Mouse (Mus musculus) limb, embryonic 10.5 days (tissue): ENCODE results near the gene Fut7. TPM values are rescaled to one million over a fixed set of nuclear protein-coding genes. Genes with fewer than 3 reads are reported as not detected.
A peak's percentile ranks its signal among the peaks of the same experiment; 100 is the strongest.

Source experiments
- DNase-seq: peaks from one replicate; pipeline ENCODE4 v3.0.0-alpha.2; 2017; ENCODE audit warnings: low spot score
- H3K27ac ChIP-seq: fragments of 300-500 bp; sonication (generic); 2 replicates; pipeline ENCODE4 v1.5.1; 2016; ENCODE audit warnings: mild to moderate bottlenecking
- H3K27me3 ChIP-seq: fragments of 300-500 bp; sonication (generic); 2 replicates; pipeline ENCODE4 v1.6.1; 2016; ENCODE audit warnings: low read depth, mild to moderate bottlenecking; ENCODE audit not compliant: poor library complexity, severe bottlenecking
- H3K36me3 ChIP-seq: fragments of 300-500 bp; sonication (generic); 2 replicates; pipeline ENCODE4 v1.6.1; 2016; ENCODE audit warnings: mild to moderate bottlenecking, moderate library complexity
- H3K4me1 ChIP-seq: fragments of 300-500 bp; sonication (generic); 2 replicates; pipeline ENCODE4 v1.6.1; 2016
- H3K4me3 ChIP-seq: fragments of 300-500 bp; sonication (generic); 2 replicates; pipeline ENCODE4 v1.5.1; 2016; ENCODE audit warnings: mild to moderate bottlenecking, moderate library complexity
- H3K9me3 ChIP-seq: fragments of 300-500 bp; sonication (generic); replicated peaks from 2 replicates; pipeline ENCODE4 v1.6.1; 2016; ENCODE audit warnings: mild to moderate bottlenecking
- WGBS: fragments of 180-500 bp; shearing (Covaris S2); methylation state at CpG from one replicate; pipeline ENCODE4 v1.1.7; 2016; 5-methylcytosine and 5-hydroxymethylcytosine counted together
- polyA plus RNA-seq: library from polyadenylated mRNA; unstranded; fragments of >200 nt; fragmentation: Nextera tagmentation; extraction: Ambion mirVana; gene quantifications from 2 replicates; pipeline ENCODE4 v1.2.1, GENCODE M21; 2016

The Fut7 gene
- not detected in 2 replicates for polyA plus RNA-seq

DNA sequence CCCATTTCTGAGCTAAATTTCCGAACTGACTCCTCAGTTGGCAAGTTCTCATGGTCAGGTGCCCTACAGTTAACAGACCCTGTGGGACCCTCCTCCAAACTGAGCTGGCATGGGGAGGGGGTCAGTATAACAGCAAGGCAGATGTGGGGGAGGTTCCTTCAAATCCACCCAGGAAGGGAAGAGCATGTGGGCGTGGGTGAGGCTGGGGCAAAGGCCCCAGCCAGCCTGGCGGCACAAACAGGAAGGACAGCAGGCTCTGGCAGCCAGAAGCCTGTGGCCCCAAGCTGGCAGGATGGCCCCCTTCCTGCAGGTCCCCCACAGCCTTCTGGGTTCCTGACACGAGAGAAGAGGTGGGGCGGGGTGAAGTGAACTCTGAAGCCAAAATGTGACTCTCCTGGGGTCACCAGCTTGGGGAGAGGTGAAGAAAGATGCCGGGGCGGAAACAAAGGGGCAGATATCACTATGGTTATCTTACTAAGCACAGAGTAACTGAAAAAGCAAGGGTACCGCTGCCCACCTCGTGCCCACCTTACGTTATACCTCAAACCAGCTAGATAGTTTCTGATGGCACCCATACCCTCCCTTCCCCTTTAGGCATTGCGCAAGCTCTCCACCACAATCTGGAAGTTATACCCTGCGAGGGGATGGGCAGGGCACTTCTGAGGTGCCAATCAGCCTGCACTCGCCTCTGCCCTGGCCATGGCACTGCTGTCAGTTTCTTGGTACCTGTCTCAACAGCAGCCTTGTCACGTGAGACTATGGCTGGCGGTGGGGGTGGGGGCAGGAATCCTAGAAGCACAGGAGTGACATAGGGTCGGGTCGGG, at the start of gene Fut7:
Fut7 (plus strand) TSS at position 681 of the 824 bp plus-strand sequence.
- H3K9me3 ChIP-seq: no peaks in the 10 kb centered on the region
- H3K27me3 ChIP-seq: peaks cover 54% of the 10 kb centered on the region
- no peaks in the 10 kb centered on the region for H3K4me1 ChIP-seq
- no peak within 1 kb of the TSS for H3K27ac ChIP-seq
- 69% methylated on average over 17 of the region's 17 CpGs for WGBS
- no peak within 1 kb of the TSS for H3K4me3 ChIP-seq
- no peaks in the 10 kb centered on the region for H3K36me3 ChIP-seq
- no peak for DNase-seq

DNA sequence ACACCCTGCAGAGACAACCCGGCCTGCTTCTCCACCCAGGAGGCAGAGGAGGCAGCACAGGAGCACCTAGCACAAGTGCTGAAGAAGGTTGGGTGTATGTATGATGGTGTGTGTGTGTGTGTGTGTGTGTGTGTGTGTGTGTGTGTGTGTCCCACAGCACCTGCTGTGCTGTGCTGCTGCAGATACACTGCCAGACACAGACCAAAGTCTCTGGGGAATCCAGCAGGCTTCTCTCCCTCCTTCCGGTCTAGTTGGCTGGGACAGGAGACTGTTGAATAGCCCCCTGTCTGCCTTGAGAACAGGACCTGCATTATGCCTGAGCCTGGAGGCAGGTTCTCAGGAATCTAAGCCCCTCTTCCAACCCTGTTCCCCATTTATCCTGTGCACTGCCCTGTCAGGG, 49.6 kb upstream of the Fut7 start:
- H3K27ac ChIP-seq: peak overlapping the region; percentile 92
- peaks cover 31% of the 10 kb centered on the region for H3K4me1 ChIP-seq
- DNase-seq: no peak
- WGBS: 43% methylated on average over 2 of the region's 2 CpGs
- H3K36me3 ChIP-seq: peaks cover 41% of the 10 kb centered on the region
- no peaks in the 10 kb centered on the region for H3K9me3 ChIP-seq
- no peaks in the 10 kb centered on the region for H3K27me3 ChIP-seq
- H3K4me3 ChIP-seq: peak overlapping the region; percentile 78

DNA sequence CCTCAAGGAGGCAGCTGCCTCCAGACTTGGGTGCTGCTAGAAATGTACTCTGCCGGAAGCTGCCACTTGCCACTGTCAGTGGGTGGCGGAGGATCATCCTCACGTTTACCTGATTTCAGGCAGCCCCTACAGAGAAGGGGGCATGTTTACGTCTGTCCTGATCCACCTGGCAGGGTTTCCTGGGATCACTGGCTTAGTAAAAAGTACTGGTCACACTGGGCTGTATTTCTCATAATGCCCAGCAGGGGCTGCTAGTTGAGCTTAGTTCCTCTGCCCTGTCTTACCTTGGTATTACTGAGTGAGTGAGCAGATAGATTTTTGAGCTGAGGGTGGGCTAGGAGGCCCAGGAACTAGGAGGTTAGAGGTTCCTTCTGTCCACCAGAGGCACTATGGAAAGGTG, 46.5 kb upstream of the Fut7 start:
- H3K36me3 ChIP-seq: peaks cover 46% of the 10 kb centered on the region
- H3K27me3 ChIP-seq: no peaks in the 10 kb centered on the region
- H3K4me1 ChIP-seq: peaks cover 27% of the 10 kb centered on the region
- H3K27ac ChIP-seq: no peak overlapping the region
- no peaks in the 10 kb centered on the region for H3K9me3 ChIP-seq
- no peak overlapping the region for H3K4me3 ChIP-seq
- DNase-seq: no peak
- WGBS: 63% methylated on average over 4 of the region's 4 CpGs

DNA sequence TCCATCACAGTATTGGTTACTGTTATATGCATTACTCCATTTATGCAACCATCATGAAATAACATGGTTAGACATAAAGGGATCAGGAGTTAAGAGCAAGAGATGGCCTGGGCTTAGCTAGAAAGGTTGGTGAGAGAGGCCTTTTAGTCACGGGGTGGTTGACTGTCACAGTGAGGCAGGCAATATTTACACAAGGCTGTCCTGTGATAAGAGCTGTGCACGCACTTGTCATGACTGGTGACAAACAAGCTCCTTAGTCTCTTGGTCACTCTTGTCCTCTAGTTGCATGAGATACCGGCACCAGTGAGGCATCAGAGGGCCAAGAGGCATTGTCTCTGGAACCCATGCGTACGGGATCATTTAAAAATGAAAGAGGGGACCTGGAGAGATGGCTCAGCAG, 38.6 kb upstream of the Fut7 start:
- WGBS: 86% methylated on average over 5 of the region's 5 CpGs
- no peak for DNase-seq
- no peaks in the 10 kb centered on the region for H3K9me3 ChIP-seq
- no peak overlapping the region for H3K4me3 ChIP-seq
- no peaks in the 10 kb centered on the region for H3K4me1 ChIP-seq
- H3K36me3 ChIP-seq: no peaks in the 10 kb centered on the region
- no peaks in the 10 kb centered on the region for H3K27me3 ChIP-seq
- H3K27ac ChIP-seq: no peak overlapping the region

DNA sequence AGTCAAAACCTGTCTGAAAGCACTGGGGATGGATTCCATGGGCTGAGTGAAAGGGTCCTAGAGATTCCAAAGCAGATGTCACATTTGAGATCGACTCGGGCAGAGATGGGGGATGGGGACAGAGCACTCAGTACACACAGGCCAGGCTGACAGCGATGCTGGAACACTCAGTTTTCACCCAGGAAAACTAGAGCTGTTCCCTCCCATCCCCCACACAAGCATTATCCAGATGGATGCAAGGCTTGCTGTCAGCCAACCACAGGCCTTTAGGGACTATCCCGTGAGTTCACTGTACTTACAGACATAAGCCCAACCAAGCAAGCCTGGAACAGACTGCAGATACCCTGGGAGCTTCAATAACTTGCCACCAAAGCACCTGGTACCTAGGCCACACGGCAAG, 31.8 kb upstream of the Fut7 start:
- WGBS: 76% methylated on average over 5 of the region's 5 CpGs

DNA sequence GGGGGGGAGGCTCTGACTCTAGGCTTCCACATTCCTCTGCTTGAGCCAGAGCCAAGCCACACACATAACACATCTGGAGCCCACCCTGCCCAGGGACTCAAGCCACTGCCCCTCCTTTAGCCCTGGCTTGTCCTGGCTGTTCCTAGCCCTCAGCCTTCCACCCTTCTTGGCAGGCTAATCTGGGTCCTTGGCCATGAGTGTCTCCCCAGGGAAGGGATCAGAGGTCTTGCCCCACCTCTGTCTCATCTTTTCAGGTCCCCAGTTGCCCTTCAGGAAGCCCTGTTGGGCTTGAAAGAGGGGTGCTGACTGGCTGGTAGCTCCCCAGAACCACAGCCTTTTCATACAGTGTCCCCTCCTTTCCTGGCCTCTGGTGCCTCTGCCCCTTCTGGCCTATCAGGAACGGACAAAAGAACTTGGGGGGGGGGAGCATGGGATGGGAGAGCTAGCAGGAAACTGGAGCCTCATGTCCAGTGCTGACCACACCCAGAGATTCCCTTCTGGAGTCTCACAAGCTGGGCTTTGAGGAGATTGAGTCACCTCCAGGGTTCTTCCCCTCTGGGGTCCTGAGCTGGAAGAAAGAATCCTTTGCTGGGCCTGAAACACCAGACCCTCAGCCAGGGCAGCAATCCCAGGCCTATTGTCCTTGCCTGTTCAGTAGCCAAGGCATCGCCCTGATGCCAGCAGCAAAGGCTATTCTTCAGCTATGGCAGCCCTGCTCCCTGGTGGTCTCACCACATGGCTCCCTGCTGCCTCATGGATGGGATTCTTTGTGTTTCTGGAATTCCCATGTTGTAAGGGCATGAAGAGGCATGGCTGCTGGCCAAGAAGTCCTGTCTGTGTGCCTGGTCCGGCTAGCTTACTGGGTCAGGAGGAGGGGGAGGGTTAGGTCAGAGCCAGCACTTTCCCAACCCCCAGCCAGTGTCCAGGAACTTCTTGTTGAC, 28.5 kb upstream of the Fut7 start:
- Histone ChIP-seq H3K4me3 (no peak overlapping the region), H3K36me3 (no peaks in the 10 kb centered on the region), H3K4me1 (peaks cover 26% of the 10 kb centered on the region), H3K27me3 (peaks cover 70% of the 10 kb centered on the region), H3K9me3 (no peaks in the 10 kb centered on the region), H3K27ac (no peak overlapping the region)
- no peak for DNase-seq
- WGBS: 47% methylated on average over 3 of the region's 3 CpGs

More for the DNA sequence above, 31.8 kb upstream of the Fut7 start:
- peaks cover 37% of the 10 kb centered on the region for H3K27me3 ChIP-seq
- no peaks in the 10 kb centered on the region for H3K9me3 ChIP-seq
- H3K4me3 ChIP-seq: no peak overlapping the region
- no peak overlapping the region for H3K27ac ChIP-seq
- no peaks in the 10 kb centered on the region for H3K36me3 ChIP-seq
- DNase-seq: no peak
- peaks cover 16% of the 10 kb centered on the region for H3K4me1 ChIP-seq

DNA sequence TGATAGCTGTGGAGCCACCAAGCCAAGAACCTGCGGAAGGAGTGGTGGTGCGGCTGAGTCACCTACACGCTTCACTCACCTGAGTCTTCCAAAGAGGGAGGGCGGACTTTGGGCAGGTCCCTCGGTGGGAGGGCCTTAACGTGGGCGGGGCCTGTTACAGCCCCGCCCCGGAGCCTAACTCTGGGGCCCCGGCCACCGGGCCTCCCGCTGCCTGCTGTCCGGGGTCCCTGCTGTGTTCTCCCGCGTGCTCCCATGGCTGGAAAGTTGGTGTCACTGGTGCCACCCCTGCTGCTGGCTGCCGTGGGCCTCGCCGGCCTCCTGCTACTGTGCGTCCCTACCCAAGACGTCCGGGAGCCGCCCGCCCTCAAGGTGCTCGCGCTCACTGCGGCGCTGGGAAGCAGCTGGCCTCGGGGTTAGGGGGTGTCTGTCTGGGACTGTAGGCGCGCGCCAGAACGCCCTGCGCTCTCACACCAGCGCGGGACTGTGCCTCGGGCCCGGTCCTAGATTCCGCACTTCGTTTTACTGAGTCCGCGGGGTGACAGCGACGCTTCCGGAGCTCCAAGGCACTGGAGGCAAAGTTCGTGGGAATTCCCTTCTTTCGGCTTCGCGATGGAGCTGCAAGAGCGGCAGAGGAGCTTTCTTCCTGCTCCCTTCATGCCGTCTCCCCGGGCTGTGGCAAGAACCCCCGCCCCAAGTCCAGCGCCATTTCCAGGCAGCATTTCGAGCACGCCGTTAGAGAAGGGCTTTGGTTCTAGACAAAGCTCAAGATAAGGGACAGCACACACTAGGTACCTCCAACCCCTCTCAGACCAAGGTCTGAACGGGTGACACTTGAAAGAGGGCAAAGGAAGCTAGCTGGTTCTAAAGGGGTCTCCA, 27.1 kb upstream of the Fut7 start, which contains the start of gene Entpd2:
Entpd2 (plus strand) TSS at position 154 of the 876 bp plus-strand sequence.
- DNase-seq: peak; percentile 48
- H3K36me3 ChIP-seq: no peaks in the 10 kb centered on the region
- 0 out of 2 replicates have a peak within 1 kb of the TSS, but pooled peaks have one; percentile 15 for H3K27ac ChIP-seq
- peak within 1 kb of the TSS; percentile 46 for H3K4me3 ChIP-seq
- 3% methylated on average over 57 of the region's 57 CpGs for WGBS
- peaks cover 26% of the 10 kb centered on the region for H3K4me1 ChIP-seq
- no peaks in the 10 kb centered on the region for H3K9me3 ChIP-seq
- peaks cover 84% of the 10 kb centered on the region for H3K27me3 ChIP-seq

DNA sequence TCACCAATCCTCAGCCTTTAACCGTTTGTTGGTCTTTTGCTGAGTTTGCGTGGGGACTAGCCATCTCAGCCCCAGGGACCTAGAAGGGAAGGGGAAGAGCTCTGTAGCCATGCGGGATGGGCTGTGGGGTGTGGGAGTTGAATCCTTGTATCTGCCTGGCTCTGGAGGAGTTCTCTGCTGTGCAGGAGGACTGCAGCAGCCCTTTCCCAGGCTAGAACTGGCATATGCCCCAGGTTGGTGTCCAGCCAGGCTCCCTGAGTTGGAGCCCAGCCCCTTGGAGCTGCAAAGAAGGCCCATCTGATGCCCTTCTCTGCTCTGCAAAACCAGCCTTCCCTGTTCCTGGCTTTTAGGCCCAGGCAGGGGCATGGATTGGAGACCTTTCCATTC, 26.5 kb upstream of the Fut7 start:
- no peak for DNase-seq
- H3K36me3 ChIP-seq: no peaks in the 10 kb centered on the region
- H3K9me3 ChIP-seq: no peaks in the 10 kb centered on the region
- 30% methylated on average over 3 of the region's 3 CpGs for WGBS
- H3K4me1 ChIP-seq: peaks cover 26% of the 10 kb centered on the region
- H3K4me3 ChIP-seq: no peak overlapping the region
- H3K27ac ChIP-seq: no peak overlapping the region
- peaks cover 90% of the 10 kb centered on the region for H3K27me3 ChIP-seq

DNA sequence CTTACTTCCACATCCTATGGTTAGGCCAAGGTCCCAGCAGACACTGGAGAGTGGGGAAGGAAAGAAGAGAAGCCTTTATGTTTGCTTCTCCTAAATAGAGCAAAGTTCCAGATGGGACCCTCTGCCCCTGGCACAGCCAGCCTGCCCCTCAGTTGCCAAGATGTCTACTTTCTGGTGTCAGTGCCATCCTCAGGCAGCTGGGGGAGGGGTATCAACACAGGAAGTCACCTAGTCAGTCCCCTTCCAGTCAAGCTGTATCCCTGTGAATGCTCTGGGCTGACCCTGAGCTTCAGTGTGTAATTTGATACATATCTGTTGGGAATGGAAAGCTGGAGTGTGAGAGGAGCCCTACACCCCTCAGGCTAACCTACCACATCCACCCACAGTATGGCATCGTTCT, 26.1 kb upstream of the Fut7 start:
- 43% methylated on average over 1 of the region's 1 CpGs for WGBS
- Histone ChIP-seq H3K9me3 (no peaks in the 10 kb centered on the region), H3K36me3 (no peaks in the 10 kb centered on the region), H3K4me3 (no peak overlapping the region), H3K4me1 (peaks cover 26% of the 10 kb centered on the region), H3K27me3 (peaks cover 95% of the 10 kb centered on the region), H3K27ac (no peak overlapping the region)
- no peak for DNase-seq

DNA sequence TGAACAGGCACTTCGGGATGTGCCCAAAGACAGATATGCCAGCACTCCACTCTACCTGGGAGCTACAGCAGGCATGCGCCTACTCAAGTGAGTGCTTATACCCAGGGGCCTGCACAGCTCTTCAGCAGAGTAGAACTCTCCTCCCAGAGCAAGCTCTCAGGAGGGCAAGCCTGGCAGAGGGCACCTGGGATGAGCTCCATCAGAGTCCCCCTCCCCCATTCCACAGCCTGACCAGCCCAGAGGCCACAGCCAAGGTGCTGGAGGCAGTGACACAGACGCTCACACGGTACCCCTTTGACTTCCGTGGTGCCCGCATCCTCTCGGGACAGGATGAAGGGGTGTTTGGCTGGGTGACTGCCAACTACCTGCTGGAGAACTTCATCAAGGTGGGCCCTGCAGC, 25.0 kb upstream of the Fut7 start:
- WGBS: 92% methylated on average over 7 of the region's 7 CpGs
- H3K36me3 ChIP-seq: no peaks in the 10 kb centered on the region

DNA sequence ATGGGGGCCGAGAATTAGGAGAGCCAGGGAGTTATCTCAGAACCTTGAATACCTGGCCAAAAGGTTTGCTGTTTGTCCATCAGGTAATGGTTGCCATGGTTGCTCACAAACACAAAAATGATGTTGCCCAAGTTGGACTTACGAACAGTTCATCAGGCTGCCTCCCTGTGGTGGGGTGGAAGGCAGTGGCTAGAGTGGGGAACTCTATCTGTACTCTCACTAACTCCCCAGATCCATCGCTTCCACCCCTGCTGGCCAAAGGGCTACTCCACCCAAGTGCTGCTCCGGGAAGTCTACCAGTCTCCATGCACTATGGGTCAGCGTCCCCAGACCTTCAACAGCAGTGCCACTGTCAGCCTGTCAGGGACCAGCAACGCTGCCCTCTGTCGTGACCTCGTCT, 24.0 kb upstream of the Fut7 start, which contains the start of gene Npdc1:
Npdc1 (plus strand) TSS at position 301 of the 400 bp plus-strand sequence.
- 62% methylated on average over 8 of the region's 8 CpGs for WGBS
- Histone ChIP-seq H3K4me3 (no peak within 1 kb of the TSS), H3K27ac (no peak within 1 kb of the TSS), H3K9me3 (no peaks in the 10 kb centered on the region), H3K36me3 (no peaks in the 10 kb centered on the region), H3K27me3 (peaks cover 100% of the 10 kb centered on the region), H3K4me1 (peaks cover 33% of the 10 kb centered on the region)
- DNase-seq: no peak

More for the DNA sequence above, 25.0 kb upstream of the Fut7 start:
- no peak for DNase-seq
- no peaks in the 10 kb centered on the region for H3K9me3 ChIP-seq
- H3K4me1 ChIP-seq: peaks cover 30% of the 10 kb centered on the region
- H3K27ac ChIP-seq: no peak overlapping the region
- peaks cover 100% of the 10 kb centered on the region for H3K27me3 ChIP-seq
- H3K4me3 ChIP-seq: no peak overlapping the region

DNA sequence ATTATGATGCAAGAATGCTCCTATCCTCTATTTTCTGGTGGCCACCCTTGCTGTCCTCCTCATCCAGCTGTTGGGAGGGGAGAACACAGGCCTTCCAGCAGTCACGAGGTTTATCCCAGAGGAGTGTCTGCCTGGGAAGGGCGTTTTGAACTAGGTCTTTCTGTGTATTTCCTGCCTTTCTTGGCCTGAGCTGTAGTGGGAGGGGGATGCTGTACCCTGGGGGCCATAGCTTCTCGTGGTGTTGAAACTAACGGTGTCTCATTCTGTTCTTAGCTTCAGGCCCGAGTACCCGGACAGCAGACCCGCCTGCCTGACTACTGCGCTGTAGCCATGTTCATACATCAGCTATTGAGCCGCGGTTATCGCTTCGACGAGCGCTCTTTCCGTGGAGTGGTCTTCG, 22.8 kb upstream of the Fut7 start:
- peaks cover 99% of the 10 kb centered on the region for H3K27me3 ChIP-seq
- H3K9me3 ChIP-seq: no peaks in the 10 kb centered on the region
- WGBS: 26% methylated on average over 16 of the region's 16 CpGs
- peaks cover 26% of the 10 kb centered on the region for H3K4me1 ChIP-seq
- no peak for DNase-seq
- no peaks in the 10 kb centered on the region for H3K36me3 ChIP-seq
- H3K4me3 ChIP-seq: 0 out of 2 replicates have a peak overlapping the region, but pooled peaks have one; percentile 5
- H3K27ac ChIP-seq: no peak overlapping the region
